Mouse (Mus musculus) layer of hippocampus, postnatal 14 days (tissue): ENCODE measurements around the gene Tcea3. TPM values are rescaled to one million over a fixed set of nuclear protein-coding genes. Genes with fewer than 3 reads are reported as not detected.

Source experiments
- DNase-seq, 2 experiments: peaks; one replicate each; pipeline ENCODE4 v3.0.0; 2021 to 2022; ENCODE audit warnings: low spot score in 2 of 2, mixed read lengths in 1 of 2
- total RNA-seq, 2 experiments: library from RNA; stranded (reverse); gene quantifications; 2 replicates each; pipeline ENCODE4 v1.2.3; 2021

Tcea3 gene
- total RNA-seq, 2 experiments from 2014 or later = 0.31 to 0.44 TPM

DNA sequence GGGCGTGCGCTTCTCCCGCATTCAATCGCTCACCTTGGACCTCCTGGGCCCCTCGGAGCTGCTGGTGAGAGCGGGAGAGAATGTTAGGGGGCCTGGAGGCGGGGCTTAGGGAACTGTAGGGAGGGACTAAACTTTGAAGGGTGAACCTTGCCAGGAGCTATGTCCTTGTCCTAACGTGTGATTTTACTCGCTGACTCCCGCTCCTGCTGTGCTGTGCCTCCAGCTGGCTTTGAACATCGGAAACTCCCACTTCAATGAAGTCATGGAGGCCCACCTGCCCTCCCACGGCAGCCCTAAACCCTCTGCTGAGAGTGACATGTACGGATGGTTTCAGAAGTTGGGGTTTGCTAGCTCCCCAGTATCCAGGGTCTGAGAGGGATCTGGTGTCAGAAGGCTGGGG lies 8.9 kb upstream of the Tcea3 start:
- DNase-seq = no peak

DNA sequence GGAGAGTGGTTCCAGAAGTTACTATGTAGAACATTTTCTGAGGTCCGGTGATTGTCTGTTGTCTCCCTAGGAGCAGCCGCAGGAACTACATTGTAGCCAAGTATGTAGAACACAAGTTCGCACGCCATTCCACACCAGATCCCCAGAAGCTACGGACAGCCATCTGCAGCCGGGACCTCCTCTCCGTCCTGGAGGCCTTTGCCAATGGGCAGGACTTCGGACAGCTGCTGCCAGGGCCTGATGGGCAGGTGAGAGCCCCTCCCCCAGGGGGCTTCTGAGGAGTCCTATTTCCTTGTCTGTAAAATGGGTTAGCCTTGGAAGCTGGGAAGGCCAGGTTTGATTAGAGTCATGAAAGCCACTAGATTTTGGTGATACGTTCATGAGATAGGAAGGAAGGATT lies 8.4 kb upstream of the Tcea3 start:
- no peak for DNase-seq

DNA sequence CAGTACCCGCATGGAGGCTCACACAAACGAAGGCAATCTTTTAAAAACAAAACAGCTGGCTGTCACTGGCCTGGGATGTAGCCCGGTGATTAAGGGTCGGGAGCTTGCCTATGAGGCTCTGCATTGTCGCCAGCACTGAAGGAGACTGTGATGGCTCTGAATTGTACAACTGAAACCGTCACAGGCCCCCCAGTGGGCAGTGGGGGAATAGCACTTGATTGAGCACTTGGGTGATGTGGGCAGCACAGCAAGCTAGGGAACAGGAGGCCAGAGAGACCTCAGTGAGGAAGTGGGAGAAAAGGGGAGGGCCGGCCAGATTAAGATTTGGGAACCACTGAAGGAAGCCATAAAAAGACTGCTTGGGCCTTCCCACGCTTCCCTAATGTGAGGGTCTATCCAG lies 7.9 kb upstream of the Tcea3 start:
- DNase-seq = peak; percentile 83 to 88

DNA sequence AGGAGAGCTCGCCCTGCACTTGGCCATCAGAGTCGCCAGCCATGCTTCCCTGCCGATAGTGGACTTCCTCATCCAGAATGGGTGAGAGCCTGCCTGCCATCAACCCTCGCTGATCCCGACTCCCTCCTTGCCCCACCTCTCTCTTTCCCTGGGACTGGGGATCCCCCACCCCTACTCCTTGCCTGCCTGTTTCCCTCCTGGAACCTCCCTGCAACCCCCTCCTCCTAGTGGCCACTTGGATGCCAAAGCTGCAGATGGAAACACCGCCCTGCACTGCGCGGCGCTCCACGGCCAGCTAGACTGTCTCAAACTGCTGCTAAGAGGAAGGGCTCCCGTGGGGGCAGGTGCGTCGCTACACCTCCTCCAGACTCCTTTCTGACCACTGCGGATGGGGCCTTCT lies 7.4 kb upstream of the Tcea3 start:
- no peak for DNase-seq

DNA sequence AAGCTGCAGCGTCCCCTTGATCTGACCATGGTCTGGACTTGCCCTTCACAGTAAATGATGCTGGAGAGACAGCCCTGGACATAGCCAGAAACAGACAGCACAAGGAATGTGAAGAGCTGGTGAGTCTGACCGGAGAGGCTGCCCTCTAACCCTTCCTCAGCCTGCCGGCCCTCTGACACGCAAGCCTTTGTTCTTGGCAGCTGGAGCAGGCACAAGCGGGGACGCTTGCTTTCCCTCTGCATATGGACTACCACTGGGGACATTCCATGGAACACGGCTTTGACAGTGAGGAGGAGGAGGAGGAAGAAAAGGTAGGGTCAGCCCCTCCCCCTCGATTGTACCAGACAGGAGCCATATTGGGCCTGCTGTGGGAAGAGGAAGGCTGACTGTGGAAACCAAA lies 6.6 kb upstream of the Tcea3 start:
- DNase-seq = no peak

DNA sequence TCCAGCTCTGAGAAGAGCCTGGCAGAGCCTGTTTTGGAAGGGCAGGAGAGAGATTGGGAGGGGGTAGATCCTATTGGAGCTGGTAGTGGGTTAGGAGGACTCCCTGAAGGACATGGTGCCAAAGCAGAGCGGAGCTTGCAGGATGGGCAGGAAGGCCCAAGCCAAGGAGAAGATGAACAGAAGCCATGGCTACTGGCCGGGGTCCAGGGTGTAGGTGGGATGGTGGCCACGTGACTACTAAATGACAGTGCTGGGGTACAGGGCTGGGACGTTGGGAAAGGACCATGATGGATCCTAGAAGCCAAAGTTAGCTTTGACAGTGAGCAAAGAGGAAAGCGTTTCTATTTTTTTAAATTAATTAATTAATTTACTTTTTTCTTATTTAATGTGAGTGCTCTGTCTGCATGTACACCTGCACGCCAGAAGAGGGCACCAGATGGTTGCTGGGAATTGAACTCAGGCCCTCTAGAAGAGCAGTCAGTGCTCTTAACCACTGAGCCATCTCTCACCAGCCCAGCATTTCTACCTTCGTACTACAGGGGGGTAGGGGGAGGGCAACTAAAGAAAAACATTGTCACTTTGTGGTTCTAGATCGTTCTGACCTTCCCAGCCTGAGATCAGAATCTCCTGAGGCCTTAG lies 5.3 kb upstream of the Tcea3 start:
- DNase-seq = no peak

DNA sequence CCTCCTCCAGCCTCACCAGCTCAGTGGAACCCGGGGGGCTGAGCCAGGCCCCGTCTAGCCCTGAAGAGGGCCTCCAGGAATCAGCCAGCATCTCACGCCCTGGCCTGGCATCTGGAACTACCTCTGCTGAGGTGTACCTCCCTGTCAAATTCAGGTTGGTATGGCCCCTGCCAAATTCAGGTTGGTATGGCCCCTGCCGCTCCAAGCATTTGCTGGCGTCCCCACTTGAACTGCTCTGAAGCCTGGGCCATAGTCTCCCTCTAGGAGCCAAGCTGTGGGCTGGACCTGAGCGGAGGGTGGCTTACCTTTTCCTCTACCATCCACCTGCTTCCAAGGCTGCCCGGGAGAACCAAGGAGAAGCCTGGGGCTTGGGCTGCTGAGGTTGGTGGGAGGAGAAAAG lies 4.8 kb upstream of the Tcea3 start:
- no peak for DNase-seq

DNA sequence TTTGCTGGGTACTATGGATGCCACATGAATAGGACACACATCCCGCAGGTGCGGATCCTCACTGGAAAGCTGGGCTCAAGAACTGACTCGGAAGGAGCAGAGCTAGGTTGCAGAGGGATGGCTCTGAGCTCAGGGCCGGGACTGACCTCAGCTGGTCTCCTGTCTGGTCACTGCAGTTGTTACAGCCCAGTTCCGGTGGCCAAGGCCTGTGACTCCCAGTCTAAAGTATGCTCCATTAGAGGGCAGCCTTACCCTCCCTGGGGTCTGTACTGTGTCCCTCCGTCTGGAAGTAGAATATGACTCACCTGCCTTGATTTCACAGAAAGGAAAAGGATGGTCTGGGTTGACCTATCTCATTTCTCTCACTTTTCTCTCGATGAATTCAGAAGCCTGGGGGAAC lies 3.3 kb upstream of the Tcea3 start:
- DNase-seq = no peak

DNA sequence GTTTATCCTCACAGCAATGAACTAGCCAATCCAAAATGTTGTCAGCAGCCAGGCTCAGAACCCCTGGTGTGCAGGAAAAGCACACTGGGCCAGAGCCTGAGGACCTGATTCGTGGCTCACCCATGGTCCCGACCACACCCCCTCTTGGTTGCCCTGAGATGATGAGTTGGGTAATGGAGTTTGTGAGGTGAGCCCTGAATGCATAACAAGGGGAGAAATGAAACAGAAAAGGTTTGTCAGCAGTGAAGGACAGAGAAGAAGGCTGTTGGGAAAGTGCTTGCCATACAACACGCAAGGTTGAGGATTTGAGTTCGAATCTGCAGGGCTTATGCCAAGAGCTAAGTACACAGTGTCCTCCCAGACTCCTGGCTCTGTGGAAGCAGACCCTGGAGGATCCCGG lies 1.8 kb upstream of the Tcea3 start:
- DNase-seq = no peak

DNA sequence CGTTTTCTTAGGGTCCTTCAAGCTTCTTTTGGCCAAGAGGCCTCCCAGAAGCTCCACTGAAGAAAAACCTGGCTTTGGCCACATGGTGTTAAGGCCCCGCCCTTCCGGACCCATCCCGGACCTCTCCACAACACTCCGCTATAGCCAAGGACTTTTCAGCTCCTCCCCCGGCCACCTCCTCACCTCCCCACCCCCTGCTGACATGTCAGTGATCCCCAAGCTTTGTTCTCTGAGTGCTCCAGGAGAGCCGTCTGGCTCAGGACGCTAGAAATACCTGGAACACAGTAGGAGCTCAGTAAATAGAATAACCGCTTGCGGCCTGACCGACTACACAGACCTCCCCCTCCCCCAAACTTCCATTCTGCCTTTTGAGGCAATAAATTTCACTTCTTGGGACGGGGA lies 960 bp upstream of the Tcea3 start:
- no peak for DNase-seq

DNA sequence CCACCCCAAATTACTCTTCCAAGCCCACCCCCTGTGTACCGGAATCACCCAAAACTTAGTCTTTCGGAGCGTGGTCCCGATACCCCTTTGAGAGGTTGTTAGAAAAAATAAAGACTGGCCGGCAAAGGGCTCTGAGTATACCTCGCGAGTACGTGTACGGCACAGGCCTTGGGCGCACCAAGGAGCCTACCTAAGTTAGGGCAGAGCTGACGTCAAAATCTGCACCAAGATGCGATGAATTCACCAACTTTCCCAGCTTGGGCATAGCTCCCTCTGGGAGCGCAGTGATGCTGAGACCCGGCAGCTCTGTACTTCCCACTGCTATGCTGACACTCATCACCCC lies 172 bp upstream of the Tcea3 start:
- DNase-seq = no peak

DNA sequence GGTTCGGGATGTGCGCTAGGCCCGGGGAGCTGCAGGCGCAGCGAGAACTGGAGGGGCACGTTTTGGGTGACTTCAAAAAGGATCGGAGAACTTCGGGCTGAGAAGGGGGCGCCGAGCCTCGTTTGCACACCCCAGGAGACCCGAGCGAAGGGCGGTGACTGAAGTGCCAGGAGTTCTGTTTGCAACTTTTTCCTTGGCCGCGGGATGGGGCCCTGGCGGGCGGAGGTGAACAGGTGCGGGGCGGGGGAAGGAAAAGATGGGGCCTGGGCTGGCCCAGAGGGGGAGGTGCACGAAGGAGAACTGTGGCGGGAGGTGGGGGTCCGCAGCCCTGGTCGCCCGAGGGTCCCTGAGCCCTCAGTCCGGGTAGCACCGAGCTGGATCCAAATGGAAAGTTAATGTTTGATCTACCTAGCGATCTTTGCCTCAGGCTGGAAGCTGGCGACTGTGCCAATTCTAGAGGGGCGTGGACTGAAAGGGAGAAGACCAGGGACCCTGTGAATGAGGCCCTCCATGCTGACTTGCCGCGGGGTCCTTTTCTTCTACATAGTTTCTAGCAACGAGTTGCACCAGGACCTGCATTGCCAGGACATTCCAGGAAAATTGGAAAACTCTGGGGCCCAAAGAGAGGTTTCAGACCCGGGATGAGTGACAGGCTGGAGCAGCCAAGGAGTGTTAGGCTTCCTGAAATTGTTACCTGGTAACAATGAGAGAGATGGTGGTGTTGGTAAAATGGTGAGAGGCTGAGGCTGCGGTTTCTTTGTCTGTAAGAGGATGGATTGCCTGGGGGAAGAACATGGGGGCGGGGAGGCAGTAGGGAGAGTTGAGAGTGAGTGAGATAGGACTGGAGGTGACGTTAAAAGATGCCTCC lies 1.2 kb downstream of the Tcea3 start:
- DNase-seq = no peak

DNA sequence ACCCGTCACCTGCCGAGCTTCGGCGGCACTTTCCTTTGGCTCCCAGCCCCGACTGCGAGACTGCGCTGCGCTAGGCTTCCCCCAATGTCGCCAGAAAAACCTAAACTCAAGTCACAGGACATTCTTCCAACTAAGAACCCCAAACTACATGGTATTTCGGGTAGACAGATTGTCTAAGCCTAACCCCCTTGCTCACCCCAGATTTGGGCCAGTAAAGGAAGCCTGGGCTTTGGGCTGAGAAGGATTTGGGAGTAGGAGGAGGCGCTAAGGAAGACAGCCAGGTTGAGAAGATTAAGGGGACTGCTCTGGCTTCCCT lies 1.8 kb downstream of the Tcea3 start:
- no peak for DNase-seq

DNA sequence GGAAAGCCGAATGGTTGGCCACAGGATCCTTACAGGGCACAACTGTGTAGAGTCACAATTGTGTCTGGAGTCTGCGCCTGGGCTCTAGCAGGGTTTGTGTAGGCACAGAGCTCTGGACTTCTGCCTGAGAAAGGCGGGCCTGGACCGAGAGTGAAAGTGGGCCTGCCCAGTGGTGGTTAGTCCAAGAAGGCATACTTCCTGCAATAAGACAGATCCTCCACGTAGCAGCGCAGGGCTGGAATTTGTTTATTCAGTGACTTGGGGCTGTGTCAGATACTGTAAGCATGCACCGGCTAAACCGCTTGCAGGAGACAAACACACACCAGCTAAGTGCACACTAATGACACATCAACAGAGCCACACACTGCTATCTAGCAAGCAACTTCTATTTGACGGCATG lies 2.3 kb downstream of the Tcea3 start:
- DNase-seq = no peak

DNA sequence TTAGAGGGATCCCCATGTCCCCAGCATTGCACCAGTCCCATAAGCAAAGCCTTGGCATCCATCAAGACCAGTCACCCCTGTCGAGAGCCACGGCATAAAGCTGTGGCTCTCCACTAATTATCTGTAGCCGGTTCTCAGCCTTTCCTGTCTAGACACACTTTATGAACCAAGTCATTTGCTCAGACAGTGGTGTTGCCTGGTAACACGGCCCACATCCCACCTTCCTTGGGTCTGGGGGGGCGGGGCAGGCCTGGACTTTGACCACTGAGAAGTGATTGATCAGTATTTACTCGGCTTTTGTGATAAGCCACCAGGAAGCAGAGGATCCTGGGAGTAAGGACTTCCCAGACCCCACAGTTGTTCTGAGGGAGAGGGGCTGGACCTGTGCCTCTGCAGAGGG lies 8.4 kb downstream of the Tcea3 start:
- no peak for DNase-seq

DNA sequence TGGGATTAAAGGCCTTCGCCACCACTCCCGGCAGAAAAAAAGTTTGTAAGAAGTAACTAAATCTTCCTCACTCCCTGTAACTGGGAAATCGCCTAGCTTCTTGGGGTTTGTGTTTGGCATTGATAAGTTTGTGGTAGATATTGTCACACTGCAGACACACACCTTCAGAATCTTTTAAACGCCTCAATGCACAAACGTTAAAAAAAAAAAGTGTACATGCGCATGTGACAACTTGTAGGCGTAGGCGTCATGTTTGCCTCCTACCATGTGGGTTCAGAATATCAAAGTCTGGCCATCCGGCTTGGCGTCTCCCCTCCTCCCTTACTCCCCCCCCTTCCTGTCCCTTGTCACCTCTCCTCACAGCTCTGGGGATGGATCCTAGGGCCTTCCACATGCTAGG lies 9.2 kb downstream of the Tcea3 start:
- no peak for DNase-seq

DNA sequence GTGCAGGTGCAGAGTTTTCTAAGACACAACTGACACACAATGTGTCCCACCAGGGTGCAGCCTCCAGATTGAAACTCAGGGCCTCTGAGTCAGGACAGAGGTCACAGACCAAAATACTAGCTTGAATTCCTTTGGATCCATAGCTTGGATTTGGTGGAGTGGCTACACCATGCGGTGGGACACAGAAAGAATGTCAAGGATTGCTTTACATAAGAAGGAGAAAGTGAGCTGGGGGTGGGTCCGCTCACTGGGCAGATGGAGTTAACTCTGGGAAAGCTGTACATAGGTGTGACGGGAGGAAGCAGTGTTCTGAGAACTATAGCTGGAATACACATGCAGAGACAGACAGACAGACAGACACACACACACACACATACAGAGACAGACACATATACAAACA lies 12.4 kb downstream of the Tcea3 start:
- no peak for DNase-seq

DNA sequence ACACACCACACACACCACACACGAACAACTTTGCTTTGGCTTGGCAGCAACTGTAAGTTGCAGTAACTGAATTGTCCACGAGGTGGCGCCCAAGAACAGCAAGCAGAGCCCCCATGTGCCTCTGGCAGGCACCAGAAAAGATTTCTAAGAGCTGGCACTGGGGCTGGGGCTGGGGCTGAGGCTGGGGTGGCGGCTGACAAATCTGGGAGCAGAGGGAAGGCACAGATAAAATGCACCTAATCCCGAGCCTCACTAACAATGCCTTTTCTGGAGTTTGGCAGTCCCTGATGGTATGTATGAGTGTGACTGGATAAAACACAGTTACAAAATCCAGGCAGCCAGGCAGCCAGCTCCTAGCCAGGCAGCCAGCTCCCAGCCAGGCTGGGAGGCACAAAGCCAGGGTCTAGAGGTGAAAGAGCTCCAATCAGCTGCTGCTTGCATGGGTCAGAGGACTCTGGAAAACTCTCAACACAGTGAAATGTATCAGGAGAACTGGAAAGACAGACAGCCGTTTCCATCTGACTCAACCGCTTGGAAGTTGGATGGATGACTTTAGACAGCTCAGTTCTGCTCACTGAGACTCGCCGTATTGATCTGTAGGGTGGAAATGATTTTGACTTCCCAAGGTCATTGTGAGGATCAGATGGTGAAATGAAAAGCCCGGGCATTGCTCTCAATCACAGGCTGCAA lies 13.1 kb downstream of the Tcea3 start:
- DNase-seq = peak; percentile 76 to 79

DNA sequence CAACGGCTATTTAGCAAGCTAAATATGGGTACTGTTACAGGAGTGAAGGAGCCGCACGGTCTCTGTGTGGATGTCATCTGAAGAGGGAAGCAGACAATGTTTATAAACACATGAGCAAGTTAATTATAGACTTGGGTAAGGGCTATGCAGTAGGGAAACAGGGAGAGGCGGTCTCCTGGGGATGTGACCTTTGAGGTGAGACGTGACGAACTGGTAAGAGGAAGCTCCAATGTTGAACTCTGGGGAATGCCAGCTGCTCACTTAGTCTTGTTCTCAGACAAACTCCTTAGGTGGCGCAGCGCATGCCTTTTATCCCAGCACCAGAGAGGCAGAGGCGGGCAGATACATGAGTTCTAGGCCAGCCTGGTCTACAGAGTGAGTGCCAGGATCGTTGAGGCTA lies 14.4 kb downstream of the Tcea3 start:
- DNase-seq = no peak

DNA sequence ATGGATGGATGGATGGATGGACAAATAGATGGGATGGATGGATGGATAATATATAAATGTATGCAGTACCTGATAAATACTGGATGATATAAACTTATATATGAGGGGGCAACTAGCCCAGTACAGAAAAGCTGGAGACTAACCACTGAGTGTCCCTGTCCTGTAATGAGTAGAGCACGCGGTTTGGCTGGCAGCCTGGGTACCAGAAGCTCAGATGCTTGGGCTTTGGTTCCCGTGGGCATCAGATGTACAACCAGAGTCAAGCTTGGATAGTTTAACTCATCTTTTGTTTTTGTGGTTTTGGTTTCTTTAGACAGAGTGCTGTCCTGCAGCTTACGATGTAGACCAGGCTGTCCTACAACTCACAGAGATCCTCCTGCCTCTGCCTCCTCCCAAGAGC lies 16.0 kb downstream of the Tcea3 start:
- DNase-seq = no peak

DNA sequence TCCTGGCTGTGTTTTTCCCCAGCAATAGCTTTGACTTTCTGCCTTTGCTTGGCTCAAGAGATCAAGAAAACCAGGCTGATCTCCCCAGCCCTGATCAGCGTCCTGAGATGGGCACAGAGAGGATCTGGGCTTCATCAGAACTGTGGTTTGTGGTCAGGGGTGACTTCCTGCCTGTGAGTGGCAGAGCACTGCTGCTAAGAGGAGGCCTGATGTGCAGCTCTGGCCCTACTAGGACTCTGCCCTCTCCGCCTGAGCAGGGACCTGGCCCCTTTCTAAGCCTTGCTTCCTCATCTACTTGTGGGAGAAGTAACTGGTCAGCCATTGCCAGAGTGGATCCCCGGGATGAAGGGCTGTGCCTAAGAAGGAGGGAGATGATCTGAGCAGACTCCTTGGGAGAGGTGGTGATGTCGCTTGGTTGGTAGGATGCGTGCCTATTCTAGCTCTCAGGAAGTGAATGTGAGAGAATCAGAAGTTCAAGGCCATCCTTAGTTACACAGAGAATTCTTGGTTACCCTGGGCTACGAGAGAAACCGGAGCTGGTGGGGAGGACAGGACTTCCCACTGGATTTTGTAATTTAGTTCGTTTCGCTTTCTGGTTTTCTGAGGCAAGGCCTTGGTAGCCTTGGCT lies 19.3 kb downstream of the Tcea3 start:
- DNase-seq = no peak

DNA sequence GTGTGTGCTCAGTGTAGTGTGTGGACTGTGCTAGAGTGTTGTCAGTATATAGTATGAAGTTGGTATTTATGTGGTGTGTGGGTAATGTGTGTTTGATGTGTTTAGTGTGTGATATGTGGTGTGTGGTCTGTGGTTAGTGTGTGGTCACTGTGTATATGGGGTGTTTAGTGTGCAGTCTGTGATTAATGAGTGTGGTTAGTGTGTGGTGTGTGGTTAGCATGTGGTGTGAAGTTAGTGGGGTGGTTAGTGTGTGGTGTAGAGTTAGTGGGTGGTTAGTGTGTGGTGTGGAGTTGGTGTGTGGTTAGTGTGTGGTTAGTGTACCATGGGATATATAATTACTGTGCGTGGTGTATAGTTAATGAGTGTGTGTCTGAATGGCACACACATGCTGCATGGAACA lies 21.4 kb downstream of the Tcea3 start:
- no peak for DNase-seq
